Mouse (Mus musculus) cerebellum, postnatal 14 days (tissue): ENCODE measurements around the gene Rab3a.

Experiments used
- DNase-seq, 2 experiments: peaks; one replicate each; pipeline ENCODE4 v3.0.0; 2021; ENCODE audit warnings: mixed read lengths in 2 of 2

Gene Rab3a

GRCm38 (mm10) chr8:70775227-70775626 lies 20.7 kb downstream of the Rab3a start:
- DNase-seq = peak; percentile 56 to 70

- DNase-seq = peak in 1 of 2 experiments; percentile 57
These were observed 21.5 kb downstream of the Rab3a start for GRCm38 (mm10) chr8:70775851-70776495.

GRCm38 (mm10) chr8:70776496-70777444 lies 22.3 kb downstream of the Rab3a start, which contains the start of gene Pik3r2:
Gene Pik3r2, minus strand, starts transcription at chr8:70776713.
- DNase-seq = peak; percentile 100

- DNase-seq = no peak
These were observed 25.6 kb downstream of the Rab3a start for GRCm38 (mm10) chr8:70780093-70780492.

GRCm38 (mm10) chr8:70786291-70787050 lies 32.0 kb downstream of the Rab3a start:
- DNase-seq = no peak

GRCm38 (mm10) chr8:70787051-70787445 lies 32.6 kb downstream of the Rab3a start:
- DNase-seq = no peak

GRCm38 (mm10) chr8:70787941-70788667 lies 33.6 kb downstream of the Rab3a start:
- DNase-seq = peak; percentile 90

- DNase-seq = peak; percentile 49 to 65
These were observed 34.6 kb downstream of the Rab3a start for GRCm38 (mm10) chr8:70789046-70789445.

- peak in 1 of 2 experiments; percentile 38 for DNase-seq
These were observed 36.4 kb downstream of the Rab3a start for GRCm38 (mm10) chr8:70790846-70791245.

GRCm38 (mm10) chr8:70791294-70791701 lies 36.8 kb downstream of the Rab3a start:
- DNase-seq = no peak

GRCm38 (mm10) chr8:70791975-70792691 lies 37.7 kb downstream of the Rab3a start:
- DNase-seq = peak; percentile 96 to 97

GRCm38 (mm10) chr8:70792700-70793099 lies 38.2 kb downstream of the Rab3a start:
- peak; percentile 77 to 86 for DNase-seq

- DNase-seq = no peak
These were observed 39.7 kb downstream of the Rab3a start for GRCm38 (mm10) chr8:70794215-70794614.

- DNase-seq = no peak
These were observed 40.9 kb downstream of the Rab3a start for GRCm38 (mm10) chr8:70795370-70795769.

GRCm38 (mm10) chr8:70796403-70797080 lies 42.1 kb downstream of the Rab3a start:
- no peak for DNase-seq

GRCm38 (mm10) chr8:70797081-70798070 lies 42.9 kb downstream of the Rab3a start:
- DNase-seq = peak; percentile 77 to 84

- DNase-seq = no peak
These were observed 43.8 kb downstream of the Rab3a start for GRCm38 (mm10) chr8:70798281-70798680.

GRCm38 (mm10) chr8:70800648-70801047 lies 46.2 kb downstream of the Rab3a start:
- no peak for DNase-seq

GRCm38 (mm10) chr8:70801156-70801555 lies 46.7 kb downstream of the Rab3a start:
- DNase-seq = no peak

- no peak for DNase-seq
These were observed 47.4 kb downstream of the Rab3a start for GRCm38 (mm10) chr8:70801830-70802229.
